Mouse (Mus musculus): ENCODE results near the gene A430078G23Rik. TPM values are rescaled to one million over a fixed set of nuclear protein-coding genes. Genes with fewer than 3 reads are reported as not detected.

The A430078G23Rik gene
- polyA plus RNA-seq, 1 experiment from 2014 or later, result 1.7 TPM

- Histone ChIP-seq H3K4me2 (ENCODE audit: low read depth, low read length) (peak within 1 kb of the TSS; percentile 83), H3K4me1 (ENCODE audit: insufficient read depth) (peaks cover 14% of the 10 kb centered on the region), H3K9ac (replicated peaks) (peak within 1 kb of the TSS; percentile 77), H3K9me3 (ENCODE audit: low read length) (no peaks in the 10 kb centered on the region), H3K36me3 (replicated peaks; ENCODE audit: insufficient read depth, low read length) (0 out of 2 replicates have a peak, but pooled peaks cover 8% of the 10 kb centered on the region), H3K27me3 (ENCODE audit: insufficient read depth, low read length) (no peaks in the 10 kb centered on the region), H3K4me3 (ENCODE audit: low read depth, low read length) (peak within 1 kb of the TSS; percentile 73), H3K27ac (ENCODE audit: low read depth) (peak within 1 kb of the TSS; percentile 60; the same call in 1 of the 2 replicates)
- ATAC-seq (peak; percentile 98), DNase-seq (peak; percentile 91)
- WGBS (ENCODE audit: insufficient replicate concordance), result 15% methylated on average over 48 of the region's 48 CpGs
- TF ChIP-seq EP300 (IDR thresholded peaks at IDR 0.05; ENCODE audit: low read depth) (no peak; the same call in 1 of the 2 replicates), CTCF (IDR thresholded peaks at IDR 0.05; ENCODE audit: low read depth) (no peak)
Measured at GRCm38 (mm10) chr8:3392771-3393710, 39.8 kb downstream of the A430078G23Rik start, which contains the start of gene Arhgef18. Gene Arhgef18, plus strand, starts transcription at chr8:3393006.

- no peak overlapping the region for H3K9ac ChIP-seq (replicated peaks)
- no peak for ATAC-seq
Measured at GRCm38 (mm10) chr8:3394600-3394999, 41.4 kb downstream of the A430078G23Rik start.

GRCm38 (mm10) chr8:3395246-3395645 is 42.0 kb downstream of the A430078G23Rik start:
- 65% methylated on average over 4 of the region's 4 CpGs for WGBS (ENCODE audit: insufficient replicate concordance)
- Histone ChIP-seq H3K27ac (ENCODE audit: low read depth) (no peak overlapping the region), H3K4me2 (ENCODE audit: low read depth, low read length) (no peak overlapping the region), H3K27me3 (ENCODE audit: insufficient read depth, low read length) (no peaks in the 10 kb centered on the region), H3K4me3 (ENCODE audit: low read depth, low read length) (no peak overlapping the region), H3K4me1 (ENCODE audit: insufficient read depth) (peaks cover 14% of the 10 kb centered on the region), H3K9me3 (ENCODE audit: low read length) (no peaks in the 10 kb centered on the region), H3K9ac (replicated peaks) (no peak overlapping the region), H3K36me3 (replicated peaks; ENCODE audit: insufficient read depth, low read length) (peaks cover 10% of the 10 kb centered on the region; the same call in 1 of the 2 replicates)
- TF ChIP-seq EP300 (IDR thresholded peaks at IDR 0.05; ENCODE audit: low read depth) (no peak), CTCF (IDR thresholded peaks at IDR 0.05; ENCODE audit: low read depth) (no peak)
- no peak for DNase-seq
- no peak for ATAC-seq

More at GRCm38 (mm10) chr8:3394600-3394999, 41.4 kb downstream of the A430078G23Rik start:
- Histone ChIP-seq H3K4me1 (ENCODE audit: insufficient read depth) (peaks cover 14% of the 10 kb centered on the region), H3K4me2 (ENCODE audit: low read depth, low read length) (no peak overlapping the region), H3K4me3 (ENCODE audit: low read depth, low read length) (no peak overlapping the region), H3K36me3 (replicated peaks; ENCODE audit: insufficient read depth, low read length) (peaks cover 10% of the 10 kb centered on the region; the same call in 1 of the 2 replicates), H3K9me3 (ENCODE audit: low read length) (no peaks in the 10 kb centered on the region), H3K27ac (ENCODE audit: low read depth) (no peak overlapping the region), H3K27me3 (ENCODE audit: insufficient read depth, low read length) (no peaks in the 10 kb centered on the region)
- DNase-seq, result no peak
- TF ChIP-seq EP300 (IDR thresholded peaks at IDR 0.05; ENCODE audit: low read depth) (no peak), CTCF (IDR thresholded peaks at IDR 0.05; ENCODE audit: low read depth) (no peak)
- WGBS (ENCODE audit: insufficient replicate concordance), result 69% methylated on average over 6 of the region's 6 CpGs

GRCm38 (mm10) chr8:3397597-3397996 is 44.4 kb downstream of the A430078G23Rik start:
- peaks cover 15% of the 10 kb centered on the region; the same call in 1 of the 2 replicates for H3K36me3 ChIP-seq (replicated peaks; ENCODE audit: insufficient read depth, low read length)
- no peak for DNase-seq
- peaks cover 11% of the 10 kb centered on the region for H3K4me1 ChIP-seq (ENCODE audit: insufficient read depth)
- H3K4me3 ChIP-seq (ENCODE audit: low read depth, low read length), result no peak overlapping the region
- TF ChIP-seq EP300 (IDR thresholded peaks at IDR 0.05; ENCODE audit: low read depth) (no peak), CTCF (IDR thresholded peaks at IDR 0.05; ENCODE audit: low read depth) (no peak)
- no peaks in the 10 kb centered on the region for H3K9me3 ChIP-seq (ENCODE audit: low read length)
- no peak for ATAC-seq
- H3K9ac ChIP-seq (replicated peaks), result no peak overlapping the region
- 66% methylated on average over 3 of the region's 3 CpGs for WGBS (ENCODE audit: insufficient replicate concordance)
- no peak overlapping the region for H3K27ac ChIP-seq (ENCODE audit: low read depth)
- H3K27me3 ChIP-seq (ENCODE audit: insufficient read depth, low read length), result no peaks in the 10 kb centered on the region
- H3K4me2 ChIP-seq (ENCODE audit: low read depth, low read length), result no peak overlapping the region

- ATAC-seq, result no peak
- Histone ChIP-seq H3K27me3 (ENCODE audit: insufficient read depth, low read length) (no peaks in the 10 kb centered on the region), H3K36me3 (replicated peaks; ENCODE audit: insufficient read depth, low read length) (peaks cover 15% of the 10 kb centered on the region), H3K27ac (ENCODE audit: low read depth) (no peak overlapping the region), H3K9me3 (ENCODE audit: low read length) (no peaks in the 10 kb centered on the region), H3K4me3 (ENCODE audit: low read depth, low read length) (no peak overlapping the region), H3K4me2 (ENCODE audit: low read depth, low read length) (no peak overlapping the region), H3K4me1 (ENCODE audit: insufficient read depth) (no peaks in the 10 kb centered on the region; the same call in 1 of the 2 replicates), H3K9ac (replicated peaks) (no peak overlapping the region)
- WGBS (ENCODE audit: insufficient replicate concordance), result 62% methylated on average over 2 of the region's 2 CpGs
- TF ChIP-seq EP300 (IDR thresholded peaks at IDR 0.05; ENCODE audit: low read depth) (no peak), CTCF (IDR thresholded peaks at IDR 0.05; ENCODE audit: low read depth) (no peak)
- DNase-seq, result no peak
Measured at GRCm38 (mm10) chr8:3400509-3400908, 47.3 kb downstream of the A430078G23Rik start.

GRCm38 (mm10) chr8:3407417-3407816 is 54.2 kb downstream of the A430078G23Rik start:
- Histone ChIP-seq H3K9me3 (ENCODE audit: low read length) (no peaks in the 10 kb centered on the region), H3K27me3 (ENCODE audit: insufficient read depth, low read length) (no peaks in the 10 kb centered on the region), H3K27ac (ENCODE audit: low read depth) (no peak overlapping the region), H3K9ac (replicated peaks) (no peak overlapping the region), H3K4me2 (ENCODE audit: low read depth, low read length) (no peak overlapping the region), H3K36me3 (replicated peaks; ENCODE audit: insufficient read depth, low read length) (peaks cover 6% of the 10 kb centered on the region; the same call in 1 of the 2 replicates), H3K4me3 (ENCODE audit: low read depth, low read length) (no peak overlapping the region), H3K4me1 (ENCODE audit: insufficient read depth) (peaks cover 20% of the 10 kb centered on the region)
- DNase-seq (no peak), ATAC-seq (no peak)
- 66% methylated on average over 3 of the region's 3 CpGs for WGBS (ENCODE audit: insufficient replicate concordance)
- TF ChIP-seq CTCF (IDR thresholded peaks at IDR 0.05; ENCODE audit: low read depth) (no peak), EP300 (IDR thresholded peaks at IDR 0.05; ENCODE audit: low read depth) (peak; percentile 14; the same call in 1 of the 2 replicates)
